Mouse (Mus musculus) limb, embryonic 13.5 days (tissue): ENCODE results near the gene Fndc1. TPM values are rescaled to one million over a fixed set of nuclear protein-coding genes. Genes with fewer than 3 reads are reported as not detected.

Experiments used
- ATAC-seq: fragments of 200-750 bp; cut with Nextera tagmentation; 2 replicates; pipeline ENCODE4 v1.8.0; 2017; ENCODE audit warnings: low read depth, moderate number of reproducible peaks, moderate TSS enrichment; ENCODE audit not compliant: low FRiP score
- H3K27ac ChIP-seq: fragments of 300-500 bp; sonication (generic); 2 replicates; pipeline ENCODE4 v1.5.1; 2015; ENCODE audit warnings: inconsistent platforms, mild to moderate bottlenecking, moderate library complexity
- H3K27me3 ChIP-seq: fragments of 300-500 bp; sonication (generic); 2 replicates; pipeline ENCODE4 v1.6.1; 2015; ENCODE audit warnings: mild to moderate bottlenecking, inconsistent platforms
- H3K36me3 ChIP-seq: fragments of 300-500 bp; sonication (generic); 2 replicates; pipeline ENCODE4 v1.6.1; 2015; ENCODE audit warnings: inconsistent platforms, mild to moderate bottlenecking, moderate library complexity
- H3K4me1 ChIP-seq: fragments of 300-500 bp; sonication (generic); 2 replicates; pipeline ENCODE4 v1.6.1; 2015; ENCODE audit warnings: inconsistent platforms
- H3K4me2 ChIP-seq: fragments of 300-500 bp; sonication (generic); replicated peaks from 2 replicates; pipeline ENCODE4 v1.6.1; 2015; ENCODE audit warnings: inconsistent platforms, mild to moderate bottlenecking, moderate library complexity
- H3K4me3 ChIP-seq: fragments of 300-500 bp; sonication (generic); 2 replicates; pipeline ENCODE4 v1.5.1; 2015; ENCODE audit warnings: moderate library complexity, mild to moderate bottlenecking, inconsistent platforms
- H3K9ac ChIP-seq: fragments of 300-500 bp; sonication (generic); 2 replicates; pipeline ENCODE4 v1.6.1; 2015; ENCODE audit warnings: mild to moderate bottlenecking, inconsistent platforms
- H3K9me3 ChIP-seq: fragments of 300-500 bp; sonication (generic); 2 replicates; pipeline ENCODE4 v1.6.1; 2016; ENCODE audit warnings: inconsistent platforms
- WGBS: fragments of 180-500 bp; shearing (Covaris S2); methylation state at CpG from one replicate; pipeline ENCODE4 v1.1.7; 2015; 5-methylcytosine and 5-hydroxymethylcytosine counted together
- polyA plus RNA-seq: library from polyadenylated mRNA; unstranded; fragments of >200 nt; fragmentation: Nextera tagmentation; extraction: Ambion mirVana; gene quantifications from 2 replicates; pipeline ENCODE4 v1.2.1, GENCODE M21; 2015

Fndc1 gene
- 25.9 and 32.1 TPM in 2 replicates for polyA plus RNA-seq

DNA sequence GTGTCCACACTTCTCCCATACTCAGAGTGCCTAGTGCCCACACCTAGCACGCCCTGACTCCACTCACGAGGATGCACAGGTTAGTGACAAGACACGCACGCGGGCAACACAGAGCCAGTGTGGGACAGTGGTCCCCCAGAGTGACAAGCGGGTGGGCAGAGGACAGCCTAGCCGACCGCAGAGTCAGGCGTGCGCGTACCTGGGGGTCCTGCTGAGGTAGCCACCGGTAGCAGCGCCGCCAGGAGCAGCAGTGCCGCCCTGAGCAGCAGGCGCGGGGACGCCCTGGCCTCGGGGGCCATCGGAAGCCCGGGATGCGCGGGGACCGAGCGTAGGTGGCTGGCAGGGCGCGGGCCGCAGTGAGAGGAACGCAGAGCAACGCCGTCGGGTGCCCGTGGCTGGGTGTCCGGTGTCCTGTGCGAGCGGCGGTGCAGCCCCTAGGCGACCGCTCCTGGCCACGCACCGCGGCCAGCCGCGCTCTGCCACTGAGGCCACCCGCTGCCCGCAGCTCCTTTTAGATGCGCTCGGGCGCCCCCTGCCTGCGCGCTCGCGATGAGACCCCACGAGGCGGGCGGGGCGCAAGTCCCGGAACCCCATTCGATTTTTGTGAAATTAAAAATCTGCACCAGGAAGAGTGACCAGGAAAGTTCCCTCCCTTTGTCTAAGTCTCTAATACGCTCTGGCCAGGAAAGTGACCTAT is at the start of gene Fndc1:
Fndc1 (minus strand) TSS at position 484 of the 697 bp plus-strand sequence.
- peaks cover 59% of the 10 kb centered on the region for H3K27me3 ChIP-seq
- peak within 1 kb of the TSS; percentile 71 for H3K9ac ChIP-seq
- H3K27ac ChIP-seq = no peak within 1 kb of the TSS
- peak within 1 kb of the TSS; percentile 57 for H3K4me3 ChIP-seq
- H3K9me3 ChIP-seq = no peaks in the 10 kb centered on the region
- ATAC-seq = peak; percentile 40; the same call in 1 of the 2 replicates
- H3K4me1 ChIP-seq = peaks cover 15% of the 10 kb centered on the region
- H3K36me3 ChIP-seq = no peaks in the 10 kb centered on the region
- H3K4me2 ChIP-seq = peak within 1 kb of the TSS; percentile 97
- 1% methylated on average over 60 of the region's 60 CpGs for WGBS

DNA sequence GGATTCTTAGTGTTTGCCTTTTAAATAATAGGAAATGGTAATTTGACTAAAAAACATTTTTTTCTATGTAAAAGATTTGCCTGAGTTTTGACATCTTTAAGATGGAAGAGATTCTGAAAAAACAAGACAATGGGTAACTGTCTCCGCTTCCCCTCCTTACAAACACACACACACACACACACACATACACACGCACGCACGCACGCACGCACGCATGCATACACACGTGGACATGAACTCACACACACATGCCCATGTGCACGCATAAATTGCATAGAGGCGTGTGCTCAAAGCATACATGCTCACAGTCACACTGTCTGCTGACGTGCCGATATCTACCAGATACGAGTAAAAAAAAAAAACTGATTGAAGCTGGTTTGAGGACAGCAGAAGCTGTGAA is 49.4 kb upstream of the Fndc1 start:
- WGBS = 90% methylated on average over 13 of the region's 13 CpGs
- Histone ChIP-seq H3K4me1 (peaks cover 26% of the 10 kb centered on the region), H3K27ac (no peak overlapping the region), H3K9me3 (no peaks in the 10 kb centered on the region), H3K4me3 (no peak overlapping the region), H3K4me2 (no peak overlapping the region), H3K27me3 (no peaks in the 10 kb centered on the region), H3K9ac (no peak overlapping the region), H3K36me3 (no peaks in the 10 kb centered on the region)
- no peak for ATAC-seq

GRCm38 (mm10) chr17:7875941-7876461 is 48.9 kb upstream of the Fndc1 start:
- Histone ChIP-seq H3K27me3 (no peaks in the 10 kb centered on the region), H3K4me3 (no peak overlapping the region), H3K4me2 (0 out of 2 replicates have a peak overlapping the region, but pooled peaks have one; percentile 12), H3K4me1 (peaks cover 26% of the 10 kb centered on the region), H3K36me3 (no peaks in the 10 kb centered on the region), H3K27ac (no peak overlapping the region), H3K9me3 (no peaks in the 10 kb centered on the region), H3K9ac (no peak overlapping the region)
- 26% methylated on average over 12 of the region's 12 CpGs for WGBS
- ATAC-seq = peak; percentile 49; the same call in 1 of the 2 replicates

- Histone ChIP-seq H3K4me3 (no peak overlapping the region), H3K36me3 (no peaks in the 10 kb centered on the region), H3K9me3 (no peaks in the 10 kb centered on the region), H3K9ac (no peak overlapping the region), H3K4me2 (no peak overlapping the region), H3K4me1 (peaks cover 26% of the 10 kb centered on the region), H3K27ac (no peak overlapping the region), H3K27me3 (no peaks in the 10 kb centered on the region)
- 84% methylated on average over 21 of the region's 21 CpGs for WGBS
- no peak for ATAC-seq
These were observed 47.9 kb upstream of the Fndc1 start for GRCm38 (mm10) chr17:7874776-7875531.

- H3K9me3 ChIP-seq = no peaks in the 10 kb centered on the region
- 69% methylated on average over 7 of the region's 7 CpGs for WGBS
- peaks cover 25% of the 10 kb centered on the region for H3K4me1 ChIP-seq
- H3K4me3 ChIP-seq = no peak overlapping the region
- H3K27ac ChIP-seq = no peak overlapping the region
- H3K36me3 ChIP-seq = no peaks in the 10 kb centered on the region
- ATAC-seq = peak; percentile 55
- H3K9ac ChIP-seq = no peak overlapping the region
- no peak overlapping the region for H3K4me2 ChIP-seq
- H3K27me3 ChIP-seq = no peaks in the 10 kb centered on the region
These were observed 46.3 kb upstream of the Fndc1 start for GRCm38 (mm10) chr17:7873382-7873781.

- no peak overlapping the region for H3K9ac ChIP-seq
- H3K4me1 ChIP-seq = peaks cover 13% of the 10 kb centered on the region
- H3K9me3 ChIP-seq = no peaks in the 10 kb centered on the region
- no peaks in the 10 kb centered on the region for H3K27me3 ChIP-seq
- no peak overlapping the region for H3K4me2 ChIP-seq
- no peak for ATAC-seq
- 84% methylated on average over 10 of the region's 10 CpGs for WGBS
- no peaks in the 10 kb centered on the region for H3K36me3 ChIP-seq
- H3K4me3 ChIP-seq = no peak overlapping the region
- H3K27ac ChIP-seq = no peak overlapping the region; the same call in 1 of the 2 replicates
These were observed 44.7 kb upstream of the Fndc1 start for GRCm38 (mm10) chr17:7871800-7872199.

- H3K4me2 ChIP-seq = no peak overlapping the region
- H3K27ac ChIP-seq = no peak overlapping the region
- H3K36me3 ChIP-seq = no peaks in the 10 kb centered on the region
- H3K4me1 ChIP-seq = peaks cover 10% of the 10 kb centered on the region
- H3K4me3 ChIP-seq = no peak overlapping the region
- ATAC-seq = no peak
- H3K9me3 ChIP-seq = no peaks in the 10 kb centered on the region
- no peak overlapping the region for H3K9ac ChIP-seq
- WGBS = 82% methylated on average over 6 of the region's 6 CpGs
- H3K27me3 ChIP-seq = no peaks in the 10 kb centered on the region
These were observed 43.9 kb upstream of the Fndc1 start for GRCm38 (mm10) chr17:7870862-7871605.

GRCm38 (mm10) chr17:7869114-7869513 is 42.0 kb upstream of the Fndc1 start:
- Histone ChIP-seq H3K4me2 (no peak overlapping the region), H3K27me3 (no peaks in the 10 kb centered on the region), H3K9ac (no peak overlapping the region), H3K36me3 (no peaks in the 10 kb centered on the region), H3K9me3 (no peaks in the 10 kb centered on the region), H3K27ac (no peak overlapping the region), H3K4me1 (no peaks in the 10 kb centered on the region), H3K4me3 (no peak overlapping the region)
- WGBS = 78% methylated on average over 7 of the region's 7 CpGs
- ATAC-seq = no peak

GRCm38 (mm10) chr17:7868631-7869030 is 41.5 kb upstream of the Fndc1 start:
- 6% methylated on average over 4 of the region's 4 CpGs for WGBS
- Histone ChIP-seq H3K4me1 (no peaks in the 10 kb centered on the region), H3K27ac (no peak overlapping the region), H3K9me3 (no peaks in the 10 kb centered on the region), H3K4me2 (no peak overlapping the region), H3K27me3 (no peaks in the 10 kb centered on the region), H3K36me3 (no peaks in the 10 kb centered on the region), H3K4me3 (no peak overlapping the region), H3K9ac (no peak overlapping the region)
- ATAC-seq = peak; percentile 52; the same call in 1 of the 2 replicates

GRCm38 (mm10) chr17:7864740-7865139 is 37.6 kb upstream of the Fndc1 start:
- Histone ChIP-seq H3K4me3 (no peak overlapping the region), H3K36me3 (no peaks in the 10 kb centered on the region), H3K9ac (no peak overlapping the region), H3K27me3 (no peaks in the 10 kb centered on the region), H3K9me3 (no peaks in the 10 kb centered on the region), H3K27ac (no peak overlapping the region), H3K4me2 (no peak overlapping the region), H3K4me1 (no peaks in the 10 kb centered on the region)
- no peak for ATAC-seq
- 27% methylated on average over 7 of the region's 7 CpGs for WGBS

GRCm38 (mm10) chr17:7863745-7864144 is 36.6 kb upstream of the Fndc1 start:
- H3K27ac ChIP-seq = no peak overlapping the region
- H3K9me3 ChIP-seq = no peaks in the 10 kb centered on the region
- H3K4me2 ChIP-seq = no peak overlapping the region
- no peak for ATAC-seq
- no peaks in the 10 kb centered on the region for H3K36me3 ChIP-seq
- H3K27me3 ChIP-seq = no peaks in the 10 kb centered on the region
- H3K9ac ChIP-seq = no peak overlapping the region
- no peaks in the 10 kb centered on the region for H3K4me1 ChIP-seq
- 22% methylated on average over 4 of the region's 4 CpGs for WGBS
- no peak overlapping the region for H3K4me3 ChIP-seq
